Mouse (Mus musculus): Measurements from ENCODE around the gene Cep152.

Cep152 gene

GRCm38 (mm10) chr2:125624837-125625351 lies at the start of gene Cep152:
Gene Cep152, minus strand, starts transcription at chr2:125625113.
- peak; percentile 96 for DNase-seq

- DNase-seq: peak; percentile 48 to 65
These were observed 48.2 kb upstream of the Cep152 start, which contains the start of gene Eid1 for GRCm38 (mm10) chr2:125672957-125673631. Gene Eid1, plus strand, starts transcription at chr2:125673095.

- peak in 1 of 2 experiments; percentile 22 for DNase-seq
These were observed 47.6 kb upstream of the Cep152 start for GRCm38 (mm10) chr2:125672568-125672956.

GRCm38 (mm10) chr2:125670846-125671245 lies 45.9 kb upstream of the Cep152 start:
- no peak for DNase-seq

GRCm38 (mm10) chr2:125667721-125668120 lies 42.8 kb upstream of the Cep152 start:
- no peak for DNase-seq

- DNase-seq: no peak
These were observed 42.3 kb upstream of the Cep152 start for GRCm38 (mm10) chr2:125667184-125667583.

GRCm38 (mm10) chr2:125666668-125667067 lies 41.8 kb upstream of the Cep152 start:
- no peak for DNase-seq

- DNase-seq: no peak
These were observed 41.0 kb upstream of the Cep152 start for GRCm38 (mm10) chr2:125665909-125666308.

- no peak for DNase-seq
These were observed 40.3 kb upstream of the Cep152 start for GRCm38 (mm10) chr2:125665213-125665612.

GRCm38 (mm10) chr2:125662517-125662916 lies 37.6 kb upstream of the Cep152 start:
- DNase-seq: no peak

GRCm38 (mm10) chr2:125661156-125661555 lies 36.2 kb upstream of the Cep152 start:
- DNase-seq: no peak

GRCm38 (mm10) chr2:125660537-125661130 lies 35.7 kb upstream of the Cep152 start:
- DNase-seq: no peak

- DNase-seq: peak; percentile 30 to 46
These were observed 35.1 kb upstream of the Cep152 start for GRCm38 (mm10) chr2:125659823-125660536.

- no peak for DNase-seq
These were observed 30.5 kb upstream of the Cep152 start for GRCm38 (mm10) chr2:125655391-125655790.

GRCm38 (mm10) chr2:125653286-125653685 lies 28.4 kb upstream of the Cep152 start:
- DNase-seq: no peak

- DNase-seq: no peak
These were observed 26.6 kb upstream of the Cep152 start for GRCm38 (mm10) chr2:125651563-125651962.

- DNase-seq: no peak
These were observed 25.9 kb upstream of the Cep152 start for GRCm38 (mm10) chr2:125650742-125651352.

- DNase-seq: no peak
These were observed 25.1 kb upstream of the Cep152 start for GRCm38 (mm10) chr2:125650038-125650437.

GRCm38 (mm10) chr2:125644912-125645311 lies 20.0 kb upstream of the Cep152 start:
- DNase-seq: no peak

GRCm38 (mm10) chr2:125637331-125637730 lies 12.4 kb upstream of the Cep152 start:
- DNase-seq: no peak

- DNase-seq: no peak
These were observed 5.1 kb upstream of the Cep152 start for GRCm38 (mm10) chr2:125630010-125630409.

GRCm38 (mm10) chr2:125628487-125628886 lies 3.6 kb upstream of the Cep152 start:
- DNase-seq: no peak

- no peak for DNase-seq
These were observed 1.6 kb upstream of the Cep152 start for GRCm38 (mm10) chr2:125626536-125626935.

Measured in thymus, adult 18-20 months (tissue).